Mouse (Mus musculus) CH12.LX (cell line): ENCODE data around the gene Ptprg. TPM values are rescaled to one million over a fixed set of nuclear protein-coding genes. Genes with fewer than 3 reads are reported as not detected.

Experiments
- DNase-seq: peaks from one replicate; pipeline ENCODE4 v3.0.0-alpha.2; 2013; ENCODE audit errors: extremely low read depth
- H3K27ac ChIP-seq: 2 replicates; pipeline ENCODE4 v1.5.1; 2012; ENCODE audit warnings: low read depth, mild to moderate bottlenecking, control low read depth, moderate library complexity; ENCODE audit not compliant: insufficient read depth
- H3K27me3 ChIP-seq: replicated peaks from 2 replicates; pipeline ENCODE3; 2012; ENCODE audit warnings: inconsistent platforms
- H3K36me3 ChIP-seq, 2 experiments: replicated peaks in 1 of 2; 2 replicates each; pipeline versions ENCODE3 to v1.6.1; 2012; ENCODE audit warnings: inconsistent platforms in 1 of 2, low read length in 1 of 2, mild to moderate bottlenecking in 1 of 2, mixed read lengths in 1 of 2, moderate library complexity in 1 of 2; ENCODE audit not compliant: control insufficient read depth in 1 of 2, insufficient read depth in 1 of 2
- H3K4me1 ChIP-seq, 2 experiments: 2 replicates each; pipeline ENCODE4 v1.6.1; 2012; ENCODE audit warnings: inconsistent platforms in 1 of 2, moderate library complexity in 1 of 2; ENCODE audit not compliant: insufficient read depth in 2 of 2, control insufficient read depth in 1 of 2
- H3K4me2 ChIP-seq: 2 replicates; pipeline ENCODE4 v1.6.1; 2012; ENCODE audit warnings: low read depth, mild to moderate bottlenecking, control low read depth; ENCODE audit not compliant: poor library complexity, insufficient read depth, severe bottlenecking
- H3K4me3 ChIP-seq, 3 experiments: fragments of 150-350 bp in 1 of 3; sonication (generic) in 1 of 3; replicated peaks in 1 of 3; 2 replicates each; pipeline versions ENCODE3 to v1.5.1; 2011 to 2012; ENCODE audit warnings: low read depth in 2 of 3, low read length in 2 of 3, mild to moderate bottlenecking in 2 of 3, moderate library complexity in 2 of 3, control low read depth in 1 of 3, improper control_type of control experiment in 1 of 3, inconsistent platforms in 1 of 3, mixed read lengths in 1 of 3; ENCODE audit not compliant: poor library complexity in 1 of 3
- H3K79me2 ChIP-seq: replicated peaks from 2 replicates; pipeline ENCODE4 v1.6.1; 2012; ENCODE audit warnings: mild to moderate bottlenecking, moderate library complexity; ENCODE audit not compliant: control insufficient read depth, poor library complexity, insufficient read depth, severe bottlenecking; ENCODE audit errors: extremely low read depth
- H3K9ac ChIP-seq: 2 replicates; pipeline ENCODE4 v1.6.1; 2012; ENCODE audit warnings: low read depth, mild to moderate bottlenecking, control low read depth, moderate library complexity; ENCODE audit not compliant: insufficient read depth
- H3K9me3 ChIP-seq: replicated peaks from 2 replicates; pipeline ENCODE3; 2012; ENCODE audit warnings: low read length, inconsistent platforms, mixed read lengths
- CHD1 ChIP-seq: IDR thresholded peaks from 2 replicates; pipeline ENCODE4 v1.6.1; 2012; ENCODE audit warnings: low read depth, low read length, improper control_type of control experiment, inconsistent platforms
- CTCF ChIP-seq, 2 experiments: IDR thresholded peaks in 1 of 2; conservative IDR thresholded peaks in 1 of 2; 2 replicates each; pipeline ENCODE4 v1.5.1; 2011 to 2012; ENCODE audit warnings: low read depth in 2 of 2, low read length in 2 of 2, improper control_type of control experiment in 1 of 2, inconsistent platforms in 1 of 2, mild to moderate bottlenecking in 1 of 2, moderate library complexity in 1 of 2
- HCFC1 ChIP-seq: IDR thresholded peaks from 2 replicates; pipeline ENCODE4 v1.6.1; 2012; ENCODE audit warnings: low read depth, mild to moderate bottlenecking, inconsistent platforms, low read length, improper control_type of control experiment
- IRF4 ChIP-seq: IDR thresholded peaks from 2 replicates; pipeline ENCODE4 v1.6.1; 2014; ENCODE audit warnings: low read depth, mild to moderate bottlenecking, inconsistent platforms, low read length, improper control_type of control experiment
- MAFK ChIP-seq: IDR thresholded peaks from 2 replicates; pipeline ENCODE4 v1.6.1; 2011; ENCODE audit warnings: low read length, improper control_type of control experiment; ENCODE audit not compliant: insufficient replicate concordance
- MAX ChIP-seq: IDR thresholded peaks from 2 replicates; pipeline ENCODE4 v1.6.1; 2011; ENCODE audit warnings: low read length, improper control_type of control experiment
- MAZ ChIP-seq: IDR thresholded peaks from 2 replicates; pipeline ENCODE4 v1.6.1; 2012; ENCODE audit warnings: low read depth, mild to moderate bottlenecking, inconsistent platforms, low read length, improper control_type of control experiment, moderate library complexity
- MYC ChIP-seq: IDR thresholded peaks from 2 replicates; pipeline ENCODE4 v1.6.1; 2011; ENCODE audit warnings: low read depth, mild to moderate bottlenecking, improper control_type of control experiment, low read length
- NELFE ChIP-seq: IDR thresholded peaks from 2 replicates; pipeline ENCODE4 v1.6.1; 2011; ENCODE audit warnings: low read depth, low read length, improper control_type of control experiment
- NRF1 ChIP-seq: IDR thresholded peaks from 2 replicates; pipeline ENCODE4 v1.6.1; 2014; ENCODE audit warnings: low read depth, mild to moderate bottlenecking, inconsistent platforms, low read length, improper control_type of control experiment, moderate library complexity
- PAX5 ChIP-seq: IDR thresholded peaks from 2 replicates; pipeline ENCODE4 v1.6.1; 2012; ENCODE audit warnings: low read length, inconsistent platforms, mixed read lengths
- POLR2AphosphoS2 ChIP-seq: IDR thresholded peaks from 2 replicates; pipeline ENCODE4 v1.6.1; 2011; ENCODE audit warnings: low read depth, low read length, improper control_type of control experiment
- RCOR1 ChIP-seq: conservative IDR thresholded peaks from 2 replicates; pipeline ENCODE4 v1.6.1; 2012; ENCODE audit warnings: low read depth, mild to moderate bottlenecking, inconsistent platforms, low read length, improper control_type of control experiment
- SMC3 ChIP-seq: IDR thresholded peaks from 2 replicates; pipeline ENCODE4 v1.6.1; 2011; ENCODE audit warnings: low read depth, low read length, improper control_type of control experiment
- TBP ChIP-seq: conservative IDR thresholded peaks from 2 replicates; pipeline ENCODE4 v1.6.1; 2011; ENCODE audit warnings: low read depth, low read length, improper control_type of control experiment
- UBTF ChIP-seq: IDR thresholded peaks from 2 replicates; pipeline ENCODE4 v1.6.1; 2012; ENCODE audit warnings: low read depth, mild to moderate bottlenecking, inconsistent platforms, low read length, improper control_type of control experiment, moderate library complexity
- USF2 ChIP-seq: conservative IDR thresholded peaks from 2 replicates; pipeline ENCODE4 v1.6.1; 2011; ENCODE audit warnings: low read depth, low read length, improper control_type of control experiment
- ZKSCAN1 ChIP-seq: IDR thresholded peaks from 2 replicates; pipeline ENCODE4 v1.6.1; 2012; ENCODE audit warnings: low read depth, inconsistent platforms, low read length, improper control_type of control experiment, borderline replicate concordance
- ZMIZ1 ChIP-seq: IDR thresholded peaks from 2 replicates; pipeline ENCODE4 v1.6.1; 2012; ENCODE audit warnings: low read depth, mild to moderate bottlenecking, inconsistent platforms, low read length, improper control_type of control experiment
- dilution Hi-C: fragments of 300-500 bp; cut with MboI; formaldehyde crosslinking; loops from 2 replicates; pipeline ENCODE4 v1.14.3; 2020; ENCODE audit warnings: low sequenced_read_pairs; ENCODE audit not compliant: extremely low pct_unique_long_range_greater_than_20kb, extremely low pct_ligation_motif_present
- in situ Hi-C: fragments of 300-500 bp; cut with MboI; formaldehyde crosslinking; loops from 3 replicates; pipeline ENCODE4 v1.14.3; 2019; ENCODE audit warnings: low sequenced_read_pairs, low pct_ligation_motif_present, low pct_unique_long_range_greater_than_20kb, mixed read lengths
- polyA plus RNA-seq: library from polyadenylated mRNA; unstranded; fragments of >175 nt; gene quantifications from 2 replicates; pipeline ENCODE4 v1.2.1, GENCODE M21; 2012; ENCODE audit warnings: low read depth; ENCODE audit not compliant: insufficient read length
- total RNA-seq, 2 experiments: library from RNA; depleted of rRNA; stranded (reverse); fragments of 300-350 nt in 1 of 2; fragments of >200 nt in 1 of 2; gene quantifications; 2 replicates each; pipeline ENCODE4 v1.2.3; 2012 to 2014

Gene Ptprg
- total and polyA plus RNA-seq, 3 experiments, result 0.08 TPM; not detected in 2

GRCm38 (mm10) chr14:11871752-11872344 is 318.5 kb downstream of the Ptprg start:
- no peak for DNase-seq
- TF ChIP-seq HCFC1, result no peak
- no peak for TF ChIP-seq PAX5
- no peak for TF ChIP-seq RCOR1
- TF ChIP-seq NELFE, result no peak
- TF ChIP-seq SMC3, result no peak
- no peak for TF ChIP-seq TBP
- no peak for TF ChIP-seq IRF4
- no peak for TF ChIP-seq UBTF
- Histone ChIP-seq H3K79me2 (no peaks in the 10 kb centered on the region), H3K4me3 (no peak overlapping the region), H3K36me3 (no peaks in the 10 kb centered on the region), H3K27ac (no peak overlapping the region), H3K4me1 (no peaks in the 10 kb centered on the region), H3K9me3 (peaks cover 53% of the 10 kb centered on the region), H3K4me2 (no peak overlapping the region), H3K27me3 (no peaks in the 10 kb centered on the region), H3K9ac (no peak overlapping the region)
- in situ Hi-C loops, result no loop called here
- dilution Hi-C loops, result no loop called here

GRCm38 (mm10) chr14:11874266-11874665 is 320.9 kb downstream of the Ptprg start:
- DNase-seq, result no peak
- no peaks in the 10 kb centered on the region for H3K27me3 ChIP-seq

More at GRCm38 (mm10) chr14:11874266-11874665, 320.9 kb downstream of the Ptprg start:
- no peaks in the 10 kb centered on the region for H3K4me1 ChIP-seq
- no peak overlapping the region for H3K9ac ChIP-seq
- no peak overlapping the region for H3K27ac ChIP-seq
- no peaks in the 10 kb centered on the region for H3K36me3 ChIP-seq
- no peaks in the 10 kb centered on the region for H3K79me2 ChIP-seq
- no peak overlapping the region for H3K4me2 ChIP-seq
- H3K9me3 ChIP-seq, result peaks cover 52% of the 10 kb centered on the region
- in situ Hi-C loops, result no loop called here
- no peak overlapping the region for H3K4me3 ChIP-seq
- TF ChIP-seq ZMIZ1 (no peak), SMC3 (no peak), USF2 (no peak), POLR2AphosphoS2 (no peak), ZKSCAN1 (no peak), CTCF (conservative IDR thresholded peaks at IDR 0.05 in 1 of 2, IDR thresholded peaks at IDR 0.05 in 1 of 2; ENCODE audit: low read depth in 2 of 2, low read length in 2 of 2) (no peak), MAX (no peak), MAFK (no peak), CHD1 (no peak), MAZ (no peak), MYC (no peak), NRF1 (no peak), NELFE (no peak)
- dilution Hi-C loops, result no loop called here
